Mouse (Mus musculus): Measurements from ENCODE around the gene Arl14ep. TPM values are rescaled to one million over a fixed set of nuclear protein-coding genes. Genes with fewer than 3 reads are reported as not detected.

Gene Arl14ep
- polyA plus RNA-seq, 1 experiment from 2014 or later, result 40.1 TPM

DNA sequence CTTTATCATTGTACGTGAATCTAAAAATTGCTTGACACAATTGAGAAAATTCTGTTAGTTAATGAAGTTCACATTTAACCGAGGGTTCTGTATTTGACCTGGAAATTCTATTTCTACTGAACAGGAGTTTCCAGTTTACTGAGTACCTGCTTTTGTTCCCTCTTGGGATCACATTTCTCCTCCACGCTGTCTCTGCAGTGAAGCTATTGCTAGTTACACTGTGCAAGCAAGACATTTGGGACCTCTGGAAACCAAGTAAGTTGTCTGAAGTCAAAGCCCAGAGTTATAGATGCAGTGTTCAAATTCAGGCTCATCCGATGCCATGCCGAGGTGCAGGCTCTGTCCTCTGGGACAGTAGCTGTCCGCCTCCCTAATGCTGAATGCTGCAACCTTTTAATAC, 19.2 kb downstream of the Arl14ep start:
- H3K4me1 ChIP-seq (replicated peaks), result peaks cover 5% of the 10 kb centered on the region
- H3K4me3 ChIP-seq, result no peak overlapping the region
- WGBS, result 57% methylated on average over 6 of the region's 6 CpGs
- H3K4me2 ChIP-seq, result no peak overlapping the region
- H3K9ac ChIP-seq, result no peak overlapping the region
- no peak; the same call in 1 of the 2 replicates for ATAC-seq (ENCODE audit: low read depth)
- no peaks in the 10 kb centered on the region for H3K36me3 ChIP-seq
- no peaks in the 10 kb centered on the region for H3K9me3 ChIP-seq
- H3K27me3 ChIP-seq, result peaks cover 3% of the 10 kb centered on the region; the same call in 1 of the 2 replicates
- no peak overlapping the region for H3K27ac ChIP-seq (replicated peaks)

DNA sequence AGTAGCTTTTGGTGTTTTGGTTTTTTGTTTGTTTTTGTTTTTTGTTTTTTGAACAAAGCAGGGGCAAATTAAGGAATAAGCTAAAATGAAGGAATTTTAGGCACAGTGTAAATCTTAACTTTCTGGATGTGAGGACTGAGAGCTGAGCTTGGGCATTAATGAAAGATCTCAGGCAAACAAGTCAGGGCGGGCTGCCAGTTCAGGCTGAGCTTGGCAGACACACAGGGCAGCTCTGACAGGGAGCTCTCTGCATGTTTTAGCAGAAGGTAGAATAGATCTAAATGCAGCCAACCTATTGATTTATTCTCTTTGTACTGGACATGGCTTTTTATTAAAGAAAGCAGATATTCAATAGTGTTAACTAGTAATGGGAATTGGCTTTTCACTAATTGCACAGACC, 31.8 kb downstream of the Arl14ep start:
- 68% methylated on average over 1 of the region's 1 CpGs for WGBS

GRCm38 (mm10) chr2:106935681-106936080, 38.5 kb downstream of the Arl14ep start:
- WGBS, result 93% methylated on average over 2 of the region's 2 CpGs
- Histone ChIP-seq H3K27ac (replicated peaks) (no peak overlapping the region), H3K4me2 (no peak overlapping the region), H3K4me1 (replicated peaks) (0 out of 2 replicates have a peak, but pooled peaks cover 3% of the 10 kb centered on the region), H3K9me3 (no peaks in the 10 kb centered on the region), H3K36me3 (no peaks in the 10 kb centered on the region), H3K4me3 (no peak overlapping the region), H3K27me3 (no peaks in the 10 kb centered on the region), H3K9ac (no peak overlapping the region)
- ATAC-seq (ENCODE audit: low read depth), result no peak

More for the DNA sequence above, 31.8 kb downstream of the Arl14ep start:
- H3K4me3 ChIP-seq, result no peak overlapping the region
- no peak overlapping the region for H3K27ac ChIP-seq (replicated peaks)
- 0 out of 2 replicates have a peak, but pooled peaks cover 4% of the 10 kb centered on the region for H3K4me1 ChIP-seq (replicated peaks)
- no peak overlapping the region for H3K4me2 ChIP-seq
- no peak for ATAC-seq (ENCODE audit: low read depth)
- no peak overlapping the region for H3K9ac ChIP-seq
- H3K27me3 ChIP-seq, result no peaks in the 10 kb centered on the region
- no peaks in the 10 kb centered on the region for H3K36me3 ChIP-seq
- H3K9me3 ChIP-seq, result no peaks in the 10 kb centered on the region

DNA sequence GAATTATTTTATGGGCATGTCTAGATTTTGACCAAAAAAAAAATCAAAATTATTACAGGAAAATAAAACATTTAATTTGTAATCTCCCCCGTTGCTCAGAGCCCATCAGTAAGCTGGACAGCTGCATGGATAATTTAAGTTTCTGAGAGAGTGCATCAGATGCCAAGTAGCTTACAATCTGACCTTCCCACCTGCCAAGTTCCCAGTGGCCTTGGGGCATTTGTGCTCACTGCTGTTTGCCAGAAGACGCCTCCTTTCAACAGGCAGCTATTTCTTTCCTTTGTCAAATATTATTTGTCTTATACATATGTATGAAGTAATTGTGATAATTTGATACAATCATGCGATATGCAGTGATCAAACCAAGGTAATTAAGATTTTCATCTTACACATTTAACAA, 44.3 kb downstream of the Arl14ep start:
- WGBS, result 52% methylated on average over 3 of the region's 3 CpGs
- no peak overlapping the region for H3K4me3 ChIP-seq

More for the DNA sequence above, 44.3 kb downstream of the Arl14ep start:
- Histone ChIP-seq H3K27me3 (no peaks in the 10 kb centered on the region), H3K9ac (no peak overlapping the region), H3K9me3 (no peaks in the 10 kb centered on the region), H3K4me2 (no peak overlapping the region), H3K4me1 (replicated peaks) (0 out of 2 replicates have a peak, but pooled peaks cover 3% of the 10 kb centered on the region), H3K27ac (replicated peaks) (no peak overlapping the region), H3K36me3 (no peaks in the 10 kb centered on the region)
- ATAC-seq (ENCODE audit: low read depth), result no peak

Other genes with a start within 250 kb of the Arl14ep start
- not detected in 2 replicates for gene Fshb, start 85.2 kb upstream of the Arl14ep start, polyA plus RNA-seq (2015; fragmentation: Nextera tagmentation; extraction: Ambion mirVana)